Mouse (Mus musculus) bone marrow macrophage, adult 2 months (primary cell): ENCODE measurements around the gene Smndc1. TPM values are rescaled to one million over a fixed set of nuclear protein-coding genes. Genes with fewer than 3 reads are reported as not detected.

Experiments
- H3K27ac ChIP-seq: 2 replicates; pipeline ENCODE4 v1.5.1; 2012; ENCODE audit warnings: low read depth, low read length; ENCODE audit not compliant: insufficient read depth
- H3K4me1 ChIP-seq: 2 replicates; pipeline ENCODE4 v1.6.1; 2012; ENCODE audit warnings: low read length; ENCODE audit not compliant: control insufficient read depth, insufficient read depth
- H3K4me3 ChIP-seq: 2 replicates; pipeline ENCODE4 v1.5.1; 2012; ENCODE audit warnings: mild to moderate bottlenecking, low read length, moderate library complexity; ENCODE audit not compliant: insufficient read depth
- CTCF ChIP-seq: IDR thresholded peaks from 2 replicates; pipeline ENCODE4 v1.5.1; 2012; ENCODE audit warnings: low read depth, mild to moderate bottlenecking, low read length, moderate library complexity
- POLR2A ChIP-seq: IDR thresholded peaks from 2 replicates; pipeline ENCODE4 v1.6.1; 2012; ENCODE audit warnings: mild to moderate bottlenecking, low read depth, low read length, borderline replicate concordance
- polyA plus RNA-seq: library from polyadenylated mRNA; stranded (reverse); fragments of >200 nt; gene quantifications from 2 replicates; pipeline ENCODE4 v1.2.4, GENCODE M21; 2012; ENCODE audit not compliant: missing spikeins, insufficient read depth, insufficient read length

The Smndc1 gene
- polyA plus RNA-seq, 1 experiment = 40.8 TPM

DNA sequence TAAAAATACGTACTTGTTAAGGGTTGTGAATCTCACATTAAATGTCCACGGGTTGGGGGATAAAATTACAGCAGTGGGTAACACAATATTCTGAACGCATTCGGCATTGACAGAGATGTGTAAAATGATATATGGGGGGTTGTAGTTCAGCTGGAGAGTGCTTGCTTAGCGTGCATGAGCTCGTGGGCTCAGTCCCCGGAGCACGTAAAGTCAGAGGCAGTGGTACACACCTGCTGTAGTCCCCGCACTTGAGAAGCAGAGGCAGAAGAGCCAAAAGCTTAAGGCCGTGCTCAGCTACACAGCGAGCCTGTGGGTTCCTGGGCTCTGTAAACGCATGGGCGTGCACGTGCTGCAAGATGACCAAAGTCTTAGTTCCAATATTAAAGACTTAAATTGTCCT is 44.6 kb downstream of the Smndc1 start:
- no peak for TF ChIP-seq CTCF
- TF ChIP-seq POLR2A = no peak
- no peaks in the 10 kb centered on the region for H3K4me1 ChIP-seq
- no peak overlapping the region for H3K27ac ChIP-seq
- H3K4me3 ChIP-seq = no peak overlapping the region

DNA sequence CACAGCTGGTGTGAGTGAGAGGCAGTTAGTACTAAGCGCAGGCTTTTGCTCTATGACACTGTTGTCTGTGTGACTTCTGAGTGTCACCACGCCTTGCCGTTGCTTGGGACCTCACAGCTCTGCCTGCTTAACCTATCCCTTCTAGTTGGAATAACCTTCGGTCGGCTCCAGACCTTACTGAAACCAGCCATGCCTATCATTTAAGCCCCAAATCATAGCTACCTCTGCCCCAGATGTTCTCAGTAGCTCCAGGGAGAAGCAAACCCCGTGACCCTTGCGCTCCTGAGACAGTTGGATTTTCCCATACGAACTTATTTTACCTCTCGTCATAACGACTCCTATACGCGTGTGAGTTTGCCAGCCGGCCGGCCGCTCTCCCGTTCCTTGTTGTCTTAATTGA is 46.3 kb downstream of the Smndc1 start:
- TF ChIP-seq CTCF = no peak
- TF ChIP-seq POLR2A = no peak
- H3K4me1 ChIP-seq = no peaks in the 10 kb centered on the region
- no peak overlapping the region for H3K4me3 ChIP-seq
- H3K27ac ChIP-seq = no peak overlapping the region

DNA sequence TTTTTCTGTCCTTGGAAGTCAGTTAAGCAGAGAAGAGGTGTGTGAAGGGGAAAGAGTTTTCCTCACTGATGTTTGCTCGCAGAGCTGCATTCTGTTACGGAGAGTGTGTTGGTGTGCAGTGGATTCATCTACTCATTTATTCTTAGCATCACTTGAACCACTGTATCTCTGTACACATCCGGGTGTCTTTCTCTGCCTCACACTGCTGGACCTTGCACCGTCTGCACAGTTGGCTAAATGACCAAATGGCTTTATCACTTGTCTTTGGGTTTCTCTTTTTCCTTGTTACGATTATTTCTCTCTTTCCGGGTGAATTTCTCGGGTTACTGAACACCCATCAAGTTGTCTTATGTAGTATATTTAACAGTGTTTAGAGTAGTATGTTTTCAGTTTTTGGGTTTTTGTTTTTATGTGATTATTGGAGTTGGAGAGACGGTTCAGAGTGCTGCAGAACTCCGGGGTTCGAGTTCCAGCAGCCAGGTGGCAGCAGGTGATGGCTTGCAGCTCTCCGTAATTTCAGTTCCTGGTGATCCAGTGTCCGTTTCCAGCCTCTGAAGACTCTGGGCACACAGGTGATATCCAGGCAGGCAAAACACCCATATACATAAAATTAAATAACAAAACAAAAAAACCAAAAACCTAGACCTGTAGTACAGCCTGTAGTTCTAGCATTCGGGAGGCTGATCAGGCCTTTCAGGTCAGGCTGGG is 47.0 kb downstream of the Smndc1 start:
- H3K4me1 ChIP-seq = no peaks in the 10 kb centered on the region
- H3K4me3 ChIP-seq = no peak overlapping the region
- TF ChIP-seq CTCF = no peak
- no peak for TF ChIP-seq POLR2A
- H3K27ac ChIP-seq = no peak overlapping the region

DNA sequence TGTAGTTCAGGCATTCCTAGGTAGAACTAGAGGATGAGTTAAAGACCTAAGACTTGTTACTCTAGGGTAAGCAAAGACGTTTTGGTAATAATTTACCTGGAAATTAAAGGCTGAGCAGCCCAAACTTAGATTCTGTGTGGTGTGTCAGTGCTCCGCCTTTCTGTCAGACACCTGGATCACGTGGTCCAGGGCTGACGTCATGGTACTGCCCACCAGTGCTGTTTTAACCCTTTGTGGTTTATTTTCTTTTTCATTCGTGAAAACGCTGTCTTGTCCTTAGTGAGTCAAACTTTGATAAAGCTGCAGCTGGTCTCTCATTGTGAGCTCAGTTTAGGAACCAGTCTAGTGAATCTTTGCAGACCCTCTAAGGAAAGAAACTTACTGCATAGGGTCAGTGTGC is 50.0 kb downstream of the Smndc1 start:
- Histone ChIP-seq H3K4me3 (no peak overlapping the region), H3K27ac (no peak overlapping the region), H3K4me1 (no peaks in the 10 kb centered on the region)
- TF ChIP-seq POLR2A = no peak
- TF ChIP-seq CTCF = no peak

DNA sequence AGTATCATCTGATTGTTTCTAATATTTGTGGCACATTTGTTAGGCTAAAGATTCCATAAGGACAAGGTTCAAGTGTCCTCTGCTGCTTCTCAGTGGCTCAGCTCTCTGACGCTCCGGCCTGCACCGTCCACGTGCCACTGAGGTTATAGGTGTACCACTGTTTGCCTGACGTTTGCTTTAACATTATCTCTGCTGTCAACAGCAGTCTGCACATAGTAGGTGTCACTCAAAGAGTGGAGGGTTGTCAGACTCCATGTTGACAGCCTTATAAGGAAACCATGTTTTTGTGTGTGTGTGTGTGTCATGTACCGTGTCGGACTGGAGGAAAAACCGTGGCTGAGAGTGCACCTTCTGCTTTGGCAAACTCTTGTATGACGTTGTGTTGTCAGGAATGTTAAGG is 55.1 kb downstream of the Smndc1 start:
- no peak for TF ChIP-seq CTCF
- TF ChIP-seq POLR2A = no peak

DNA sequence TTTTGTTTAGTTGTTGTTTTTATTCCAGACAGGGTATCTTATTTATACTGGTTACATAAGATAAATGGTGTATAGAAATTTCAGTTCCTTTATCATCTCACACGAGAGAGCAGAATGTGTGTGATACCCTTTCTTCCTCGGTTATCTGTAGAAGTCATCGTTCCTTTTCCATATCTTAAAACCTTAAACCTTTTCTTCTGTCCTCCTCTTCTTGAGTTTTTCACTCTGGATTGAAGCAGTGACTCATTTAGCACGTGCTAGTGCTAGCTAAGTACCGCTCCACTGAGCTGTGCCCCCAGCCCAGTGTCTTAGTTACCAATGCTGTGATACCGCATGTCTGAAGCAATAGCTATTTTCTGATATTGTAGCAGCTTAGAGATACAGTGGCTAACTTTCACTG is 56.6 kb downstream of the Smndc1 start:
- Histone ChIP-seq H3K4me3 (no peak overlapping the region), H3K27ac (no peak overlapping the region), H3K4me1 (peaks cover 2% of the 10 kb centered on the region; the same call in 1 of the 2 replicates)
- no peak for TF ChIP-seq POLR2A
- no peak for TF ChIP-seq CTCF

More for the DNA sequence above, 55.1 kb downstream of the Smndc1 start:
- Histone ChIP-seq H3K4me3 (no peak overlapping the region), H3K4me1 (peaks cover 2% of the 10 kb centered on the region; the same call in 1 of the 2 replicates), H3K27ac (no peak overlapping the region)

DNA sequence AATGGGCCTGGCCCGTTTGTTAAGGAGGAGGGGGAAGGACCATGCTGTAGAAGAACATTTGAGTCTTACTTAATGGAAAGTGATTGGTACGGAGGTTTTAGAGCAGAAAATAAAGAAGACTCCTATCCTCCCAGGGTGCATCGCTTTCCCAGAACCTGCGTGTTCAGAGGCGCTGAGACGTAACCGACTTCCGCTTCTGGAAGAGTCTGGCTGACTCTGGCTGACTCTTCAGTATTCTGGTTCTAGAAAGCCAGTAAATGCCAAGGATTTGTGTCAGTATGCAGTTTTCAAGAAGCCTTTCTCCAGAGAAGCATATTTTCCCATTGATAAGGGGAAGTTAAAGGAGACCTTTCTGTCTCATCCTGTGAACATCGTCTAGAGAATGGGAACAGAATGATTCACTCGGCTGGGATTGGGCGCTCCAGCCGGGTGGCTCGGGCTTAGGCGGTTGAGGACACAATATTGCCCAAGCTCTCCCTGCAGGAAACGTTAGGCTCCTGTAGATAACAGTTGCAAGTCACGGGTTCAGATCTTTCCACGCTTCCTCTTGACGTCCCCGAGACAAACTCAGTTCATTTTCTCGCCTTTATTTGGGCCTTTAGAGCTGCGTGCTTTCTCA is 58.4 kb downstream of the Smndc1 start:
- TF ChIP-seq POLR2A (no peak), CTCF (no peak)
- H3K4me3 ChIP-seq = no peak overlapping the region
- H3K27ac ChIP-seq = no peak overlapping the region
- peaks cover 15% of the 10 kb centered on the region for H3K4me1 ChIP-seq

DNA sequence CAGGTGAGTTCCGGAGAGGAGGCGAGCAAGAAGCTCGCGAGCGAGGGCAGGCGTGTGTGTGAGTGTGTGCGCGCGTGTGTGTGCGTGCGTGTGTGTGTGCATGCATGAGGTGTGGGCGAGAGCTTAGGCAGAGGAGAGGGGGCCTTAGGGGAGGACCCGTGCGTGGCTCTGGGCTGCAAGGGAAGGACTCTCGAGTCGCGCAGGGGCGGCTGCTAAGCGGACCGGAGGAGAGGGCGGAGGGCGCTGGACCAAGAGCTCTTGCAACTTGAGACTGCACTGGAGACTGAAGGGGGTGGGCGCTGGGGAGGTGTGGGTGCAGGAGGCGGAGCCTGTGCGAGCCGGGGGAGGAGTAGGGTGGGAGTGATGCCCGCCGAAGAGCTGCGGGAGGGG is 60.4 kb downstream of the Smndc1 start:
- Histone ChIP-seq H3K4me1 (peaks cover 26% of the 10 kb centered on the region), H3K27ac (no peak overlapping the region; the same call in 1 of the 2 replicates), H3K4me3 (peak overlapping the region; percentile 76)
- TF ChIP-seq POLR2A (no peak), CTCF (no peak)

Other genes starting within 250 kb of the Smndc1 start
- 48.3 and 49.2 TPM in 2 replicates for gene Mxi1, start 80.1 kb downstream of the Smndc1 start, polyA plus RNA-seq
- gene Gm10197, start 18.8 kb downstream of the Smndc1 start, polyA plus RNA-seq = not detected in 2 replicates
- 0.97 and 1.8 TPM in 2 replicates for gene Dusp5, start 138.5 kb upstream of the Smndc1 start, polyA plus RNA-seq
- 62.6 and 67.3 TPM in 2 replicates for gene Nutf2-ps1, start 198.5 kb upstream of the Smndc1 start, polyA plus RNA-seq
- gene Smc3, start 209.8 kb upstream of the Smndc1 start, polyA plus RNA-seq = 40.6 and 41.7 TPM in 2 replicates